Mouse (Mus musculus): ENCODE data around the gene Tbc1d20. TPM values are rescaled to one million over a fixed set of nuclear protein-coding genes. Genes with fewer than 3 reads are reported as not detected.
A peak's percentile ranks its signal among the peaks of the same experiment; 100 is the strongest.
"Not testable (repeated sequence)": the region's sequence is repeated elsewhere in the genome, so short reads cannot be mapped to it uniquely, and the experiment has no call there.

Tbc1d20 gene
- polyA plus RNA-seq, 1 experiment from 2014 or later, result 35.2 TPM

DNA sequence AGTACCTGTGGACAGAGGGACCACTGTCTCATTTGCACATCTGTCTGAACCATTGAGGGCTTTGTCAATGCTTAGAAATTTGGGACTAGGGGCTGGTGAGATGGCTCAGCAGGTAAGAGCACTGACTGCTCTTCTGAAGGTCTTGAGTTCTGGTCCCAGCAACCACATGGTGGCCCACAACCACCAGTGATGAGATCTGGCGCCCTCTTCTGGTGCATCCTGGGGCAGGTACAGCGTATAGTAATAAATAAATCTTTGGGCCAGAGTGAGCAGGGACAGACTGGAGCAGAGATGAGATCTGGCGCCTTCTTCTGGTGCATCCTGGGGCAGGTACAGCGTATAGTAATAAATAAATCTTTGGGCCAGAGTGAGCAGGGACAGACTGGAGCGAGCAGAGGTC, 65.3 kb downstream of the Tbc1d20 start:
- H3K4me1 ChIP-seq (replicated peaks; ENCODE audit: control insufficient read depth, insufficient read depth, low read length); H3K9ac ChIP-seq (ENCODE audit: low read depth, low read length); H3K4me3 ChIP-seq (ENCODE audit: low read depth, low read length); H3K4me2 ChIP-seq (replicated peaks; ENCODE audit: low read depth); H3K9me3 ChIP-seq (ENCODE audit: control insufficient read depth); H3K27ac ChIP-seq (ENCODE audit: low read depth, low read length); ATAC-seq; H3K27me3 ChIP-seq (replicated peaks; ENCODE audit: control insufficient read depth, insufficient read depth, low read length); H3K36me3 ChIP-seq (ENCODE audit: control insufficient read depth, insufficient read depth): not testable (repeated sequence)
- WGBS, result 77% methylated on average over 5 of the region's 5 CpGs
- peak; percentile 62 for TF ChIP-seq CTCF (IDR thresholded peaks at IDR 0.05; ENCODE audit: low read depth)

DNA sequence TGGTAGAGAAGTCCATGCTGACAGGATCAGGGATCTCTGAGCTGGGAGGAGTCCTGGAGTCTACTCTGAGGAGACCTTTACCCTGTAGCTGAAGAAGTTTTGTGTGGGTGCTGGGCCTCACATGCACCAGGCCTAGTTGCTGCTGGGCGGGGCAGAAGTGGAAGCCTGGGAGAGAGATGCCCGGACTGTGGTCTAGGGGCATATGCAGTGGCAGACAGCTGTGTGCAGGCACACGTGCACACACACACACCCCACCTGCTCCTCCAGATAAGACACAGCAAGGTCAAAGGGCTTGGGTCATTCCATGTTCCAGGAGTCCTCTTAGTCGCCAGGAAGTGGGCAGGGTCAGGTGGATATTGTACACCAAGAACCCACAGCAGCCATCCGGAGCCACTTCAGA, 66.0 kb downstream of the Tbc1d20 start:
- no peaks in the 10 kb centered on the region for H3K4me1 ChIP-seq (replicated peaks; ENCODE audit: control insufficient read depth, insufficient read depth, low read length)
- H3K9ac ChIP-seq (ENCODE audit: low read depth, low read length), result no peak overlapping the region
- H3K9me3 ChIP-seq (ENCODE audit: control insufficient read depth), result no peaks in the 10 kb centered on the region
- no peak overlapping the region for H3K27ac ChIP-seq (ENCODE audit: low read depth, low read length)
- WGBS, result 26% methylated on average over 5 of the region's 5 CpGs
- no peak overlapping the region for H3K4me2 ChIP-seq (replicated peaks; ENCODE audit: low read depth)
- no peaks in the 10 kb centered on the region for H3K27me3 ChIP-seq (replicated peaks; ENCODE audit: control insufficient read depth, insufficient read depth, low read length)
- TF ChIP-seq CTCF (IDR thresholded peaks at IDR 0.05; ENCODE audit: low read depth), result no peak
- peak; percentile 79 for ATAC-seq
- H3K36me3 ChIP-seq (ENCODE audit: control insufficient read depth, insufficient read depth), result no peaks in the 10 kb centered on the region
- H3K4me3 ChIP-seq (ENCODE audit: low read depth, low read length), result no peak overlapping the region

- peak; percentile 22 for ATAC-seq
- H3K9ac ChIP-seq (ENCODE audit: low read depth, low read length), result no peak overlapping the region
- H3K4me2 ChIP-seq (replicated peaks; ENCODE audit: low read depth), result no peak overlapping the region
- no peaks in the 10 kb centered on the region for H3K36me3 ChIP-seq (ENCODE audit: control insufficient read depth, insufficient read depth)
- H3K4me3 ChIP-seq (ENCODE audit: low read depth, low read length), result no peak overlapping the region
- 29% methylated on average over 7 of the region's 7 CpGs for WGBS
- no peaks in the 10 kb centered on the region for H3K27me3 ChIP-seq (replicated peaks; ENCODE audit: control insufficient read depth, insufficient read depth, low read length)
- H3K9me3 ChIP-seq (ENCODE audit: control insufficient read depth), result no peaks in the 10 kb centered on the region
- H3K4me1 ChIP-seq (replicated peaks; ENCODE audit: control insufficient read depth, insufficient read depth, low read length), result no peaks in the 10 kb centered on the region
- TF ChIP-seq CTCF (IDR thresholded peaks at IDR 0.05; ENCODE audit: low read depth), result no peak
- H3K27ac ChIP-seq (ENCODE audit: low read depth, low read length), result 0 out of 2 replicates have a peak overlapping the region, but pooled peaks have one; percentile 15
These were observed 66.7 kb downstream of the Tbc1d20 start for GRCm38 (mm10) chr2:152360271-152360775.

DNA sequence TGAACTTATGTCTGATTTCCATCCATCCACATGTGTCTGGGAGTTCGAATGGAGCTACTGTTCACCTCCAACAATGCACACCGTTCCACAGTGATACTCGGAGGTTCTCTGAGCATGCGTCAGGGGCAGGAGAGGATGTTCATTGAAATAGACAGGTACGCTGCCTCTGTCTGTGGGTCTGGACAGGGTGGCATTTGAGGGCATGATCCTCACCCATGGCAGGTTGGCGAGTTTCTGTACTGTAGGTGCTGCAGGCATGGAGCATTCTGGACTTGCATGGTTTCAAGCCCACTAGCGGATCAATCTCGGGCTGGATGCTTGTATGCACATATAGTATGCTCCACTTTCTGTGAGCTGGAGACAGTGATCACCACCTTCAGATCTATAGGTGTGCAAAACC, 67.6 kb downstream of the Tbc1d20 start:
- Histone ChIP-seq H3K4me1 (replicated peaks; ENCODE audit: control insufficient read depth, insufficient read depth, low read length) (no peaks in the 10 kb centered on the region), H3K9me3 (ENCODE audit: control insufficient read depth) (no peaks in the 10 kb centered on the region), H3K36me3 (ENCODE audit: control insufficient read depth, insufficient read depth) (no peaks in the 10 kb centered on the region), H3K4me2 (replicated peaks; ENCODE audit: low read depth) (no peak overlapping the region), H3K27ac (ENCODE audit: low read depth, low read length) (0 out of 2 replicates have a peak overlapping the region, but pooled peaks have one; percentile 15), H3K9ac (ENCODE audit: low read depth, low read length) (no peak overlapping the region), H3K4me3 (ENCODE audit: low read depth, low read length) (no peak overlapping the region), H3K27me3 (replicated peaks; ENCODE audit: control insufficient read depth, insufficient read depth, low read length) (no peaks in the 10 kb centered on the region)
- ATAC-seq, result no peak
- 89% methylated on average over 8 of the region's 8 CpGs for WGBS
- TF ChIP-seq CTCF (IDR thresholded peaks at IDR 0.05; ENCODE audit: low read depth), result no peak

Other genes with a start within 250 kb of the Tbc1d20 start
- not detected in 2 replicates for gene Scrt2, start 212.3 kb upstream of the Tbc1d20 start, polyA plus RNA-seq (2015; fragmentation: Nextera tagmentation; extraction: Ambion mirVana)
- gene Srxn1, start 188.3 kb upstream of the Tbc1d20 start, polyA plus RNA-seq (2015; fragmentation: Nextera tagmentation; extraction: Ambion mirVana), result 102 and 104 TPM in 2 replicates
- 3.2 and 4.5 TPM in 2 replicates for gene Tcf15, start 150.3 kb upstream of the Tbc1d20 start, polyA plus RNA-seq (2015; fragmentation: Nextera tagmentation; extraction: Ambion mirVana)
- gene Csnk2a1, start 67.0 kb upstream of the Tbc1d20 start, polyA plus RNA-seq (2015; fragmentation: Nextera tagmentation; extraction: Ambion mirVana), result 74.7 and 83.2 TPM in 2 replicates
- gene Rbck1, start 38.8 kb downstream of the Tbc1d20 start, polyA plus RNA-seq (2015; fragmentation: Nextera tagmentation; extraction: Ambion mirVana), result 44.9 and 50.3 TPM in 2 replicates
- gene Trib3, start 50.2 kb downstream of the Tbc1d20 start, polyA plus RNA-seq (2015; fragmentation: Nextera tagmentation; extraction: Ambion mirVana), result 2.5 and 2.9 TPM in 2 replicates
- gene Nrsn2, start 82.8 kb downstream of the Tbc1d20 start, polyA plus RNA-seq (2015; fragmentation: Nextera tagmentation; extraction: Ambion mirVana), result 4.1 and 4.7 TPM in 2 replicates
- gene Sox12, start 104.2 kb downstream of the Tbc1d20 start, polyA plus RNA-seq (2015; fragmentation: Nextera tagmentation; extraction: Ambion mirVana), result 2.8 and 3.1 TPM in 2 replicates
- gene Zcchc3, start 121.2 kb downstream of the Tbc1d20 start, polyA plus RNA-seq (2015; fragmentation: Nextera tagmentation; extraction: Ambion mirVana), result 15.7 and 18.1 TPM in 2 replicates
- gene 6820408C15Rik, start 121.8 kb downstream of the Tbc1d20 start, polyA plus RNA-seq (2015; fragmentation: Nextera tagmentation; extraction: Ambion mirVana), result 0.34 and 0.37 TPM in 2 replicates
- not detected in 2 replicates for gene Defb23, start 170.8 kb downstream of the Tbc1d20 start, polyA plus RNA-seq (2015; fragmentation: Nextera tagmentation; extraction: Ambion mirVana)
- not detected in 2 replicates for gene Defb20, start 183.2 kb downstream of the Tbc1d20 start, polyA plus RNA-seq (2015; fragmentation: Nextera tagmentation; extraction: Ambion mirVana)
- gene Defb22, start 196.3 kb downstream of the Tbc1d20 start, polyA plus RNA-seq (2015; fragmentation: Nextera tagmentation; extraction: Ambion mirVana), result not detected in 2 replicates
- not detected in 2 replicates for gene Defb26, start 217.9 kb downstream of the Tbc1d20 start, polyA plus RNA-seq (2015; fragmentation: Nextera tagmentation; extraction: Ambion mirVana)
- gene Defb28, start 224.4 kb downstream of the Tbc1d20 start, polyA plus RNA-seq (2015; fragmentation: Nextera tagmentation; extraction: Ambion mirVana), result not detected in 2 replicates
- gene Defb29, start 246.3 kb downstream of the Tbc1d20 start, polyA plus RNA-seq (2015; fragmentation: Nextera tagmentation; extraction: Ambion mirVana), result not detected in 2 replicates

Data from intestine, postnatal 0 days (tissue).